Mouse (Mus musculus) thymus, postnatal 0 days (tissue): ENCODE results near the gene 2210016L21Rik. TPM values are rescaled to one million over a fixed set of nuclear protein-coding genes. Genes with fewer than 3 reads are reported as not detected.
"Not testable (repeated sequence)": the region's sequence is repeated elsewhere in the genome, so short reads cannot be mapped to it uniquely, and the experiment has no call there.

Experiments used
- DNase-seq: peaks from one replicate; pipeline ENCODE4 v3.0.0-alpha.2; 2015; ENCODE audit warnings: low spot score
- polyA plus RNA-seq: library from polyadenylated mRNA; unstranded; fragments of >200 nt; fragmentation: Nextera tagmentation; extraction: Ambion mirVana; gene quantifications from 2 replicates; pipeline ENCODE4 v1.2.1, GENCODE M21; 2015

Gene 2210016L21Rik
- polyA plus RNA-seq, 1 experiment from 2014 or later = 58.5 TPM

- not testable (repeated sequence) for DNase-seq
Measured at GRCm38 (mm10) chr5:114941138-114941537, 820 bp upstream of the 2210016L21Rik start.

GRCm38 (mm10) chr5:114942766-114943130 is 790 bp downstream of the 2210016L21Rik start:
- DNase-seq = no peak

- no peak for DNase-seq
Measured at GRCm38 (mm10) chr5:114945072-114945471, 3.1 kb downstream of the 2210016L21Rik start.

GRCm38 (mm10) chr5:114948891-114949290 is 6.9 kb downstream of the 2210016L21Rik start:
- no peak for DNase-seq

GRCm38 (mm10) chr5:114949316-114949715 is 7.4 kb downstream of the 2210016L21Rik start:
- DNase-seq = no peak

- no peak for DNase-seq
Measured at GRCm38 (mm10) chr5:114949812-114950211, 7.9 kb downstream of the 2210016L21Rik start.

- no peak for DNase-seq
Measured at GRCm38 (mm10) chr5:114950669-114951068, 8.7 kb downstream of the 2210016L21Rik start.

GRCm38 (mm10) chr5:114951279-114951880 is 9.4 kb downstream of the 2210016L21Rik start:
- DNase-seq = no peak

GRCm38 (mm10) chr5:114953326-114953725 is 11.4 kb downstream of the 2210016L21Rik start:
- no peak for DNase-seq

- no peak for DNase-seq
Measured at GRCm38 (mm10) chr5:114958069-114958468, 16.1 kb downstream of the 2210016L21Rik start.

- DNase-seq = no peak
Measured at GRCm38 (mm10) chr5:114961590-114962360, 19.8 kb downstream of the 2210016L21Rik start.

- no peak for DNase-seq
Measured at GRCm38 (mm10) chr5:114964315-114964966, 22.5 kb downstream of the 2210016L21Rik start.

- DNase-seq = no peak
Measured at GRCm38 (mm10) chr5:114964967-114965898, 23.3 kb downstream of the 2210016L21Rik start.

GRCm38 (mm10) chr5:114967523-114968268 is 25.7 kb downstream of the 2210016L21Rik start:
- no peak for DNase-seq

- DNase-seq = no peak
Measured at GRCm38 (mm10) chr5:114968651-114969050, 26.7 kb downstream of the 2210016L21Rik start.

- no peak for DNase-seq
Measured at GRCm38 (mm10) chr5:114969064-114969463, 27.1 kb downstream of the 2210016L21Rik start.

GRCm38 (mm10) chr5:114969609-114970215 is 27.8 kb downstream of the 2210016L21Rik start:
- no peak for DNase-seq

GRCm38 (mm10) chr5:114970824-114971227 is 28.9 kb downstream of the 2210016L21Rik start, which contains the start of gene Hnf1a:
Gene Hnf1a, minus strand, starts transcription at chr5:114971094.
- no peak for DNase-seq

GRCm38 (mm10) chr5:114972201-114972600 is 30.2 kb downstream of the 2210016L21Rik start:
- no peak for DNase-seq

GRCm38 (mm10) chr5:114973131-114973530 is 31.2 kb downstream of the 2210016L21Rik start:
- no peak for DNase-seq
